Mouse (Mus musculus) cortical plate, adult 2 months (tissue): ENCODE data around the gene Ufsp1.

Experiments
- CTCF ChIP-seq: fragments of 200-500 bp; IDR thresholded peaks from 2 replicates; pipeline ENCODE4 v1.5.1; 2011; ENCODE audit warnings: mild to moderate bottlenecking, control low read depth, low read length; ENCODE audit not compliant: insufficient read depth; ENCODE audit errors: extremely low read depth
- POLR2A ChIP-seq: fragments of 200-500 bp; IDR thresholded peaks from 2 replicates; pipeline ENCODE4 v1.6.1; 2011; ENCODE audit warnings: mild to moderate bottlenecking, low read length, control low read depth; ENCODE audit not compliant: insufficient read depth; ENCODE audit errors: extremely low read depth

DNA sequence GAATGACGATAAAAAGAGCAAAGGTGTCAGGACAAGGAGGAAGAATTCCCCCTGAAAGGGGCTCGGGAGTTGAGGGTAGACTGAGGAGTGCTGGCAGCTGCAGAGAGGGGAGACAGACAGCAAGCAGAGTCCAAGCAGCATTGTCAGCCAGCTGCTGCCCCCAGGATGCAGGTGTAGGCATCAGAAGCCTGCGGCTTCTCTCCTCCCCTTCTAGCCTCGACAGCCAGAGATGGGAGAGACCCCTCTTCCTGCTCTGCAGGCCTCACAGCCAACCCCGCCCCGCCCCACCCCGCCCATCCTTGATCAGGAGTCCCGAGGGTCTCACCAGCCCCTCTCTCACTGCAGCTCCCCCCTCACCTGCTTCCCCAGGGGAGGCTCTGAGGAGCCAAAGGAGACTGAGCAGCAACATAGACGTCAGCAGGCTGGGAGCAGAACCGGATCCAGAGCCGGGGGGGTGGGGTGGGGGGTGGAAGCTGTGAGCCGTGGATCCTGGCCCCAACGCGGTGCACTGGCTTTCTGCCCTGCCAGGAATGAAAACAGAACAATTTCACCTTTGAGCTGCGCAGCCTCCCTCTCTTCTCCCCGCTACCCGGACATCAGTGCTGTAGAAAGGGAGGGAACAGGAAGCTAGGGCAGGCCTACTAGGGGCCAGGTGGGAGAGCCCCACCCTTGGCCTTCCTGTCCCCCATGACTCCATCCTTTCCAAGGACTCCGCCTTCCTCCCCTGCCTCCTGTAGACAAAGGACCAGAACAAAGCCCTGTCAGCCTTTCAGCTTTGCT lies 26.1 kb upstream of the Ufsp1 start:
- TF ChIP-seq CTCF (no peak), POLR2A (no peak)
